In the genomic region with DNA sequence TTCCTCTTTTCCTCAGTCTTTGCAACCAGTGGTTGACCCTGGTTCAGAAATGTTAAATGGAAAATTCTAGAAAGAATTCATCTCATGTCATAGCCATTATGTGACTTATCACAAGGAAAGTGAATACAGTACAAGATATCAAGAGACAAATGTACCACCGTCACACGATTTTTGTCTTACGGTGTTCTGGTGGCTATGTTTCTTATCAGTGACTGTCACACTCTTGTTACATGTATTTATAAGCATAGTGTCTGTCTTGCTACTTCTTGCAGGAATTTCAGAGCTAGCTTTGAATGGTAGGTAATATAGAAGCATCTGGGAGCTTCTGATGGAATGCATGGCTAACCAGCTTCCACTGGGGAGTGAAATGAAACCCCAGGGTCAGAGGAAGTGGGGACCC, we compare ENCODE assay signal across 15 mouse cellular contexts.
"Had no signal": no experiment of that assay in that cellular context is flagged by ENCODE, and none has a peak within 500 bp of the region (broad histone marks: within the 10 kb centered on the region; RNA-seq: fewer than 3 reads in every experiment).

No protein-coding gene starts in this region.

- H3K27ac ChIP-seq: intestine, embryonic 15.5 days; kidney, postnatal 0 days; limb, embryonic 15.5 days; lung, embryonic 15.5 days; macrophage; midbrain, embryonic 13.5 days; stomach, embryonic 15.5 days had no signal

- H3K9ac ChIP-seq: intestine, embryonic 15.5 days; limb, embryonic 15.5 days; lung, embryonic 15.5 days; midbrain, embryonic 13.5 days; stomach, embryonic 15.5 days had no signal

- ATAC-seq: intestine, embryonic 15.5 days; midbrain, embryonic 13.5 days had no signal

- DNase-seq: kidney, adult 18-20 months; kidney, postnatal 36 days; layer of hippocampus, adult 9-11 months; layer of hippocampus, postnatal 36 days; lung, postnatal 14 days; right cerebral cortex, postnatal 14 days; thymus, adult 2 months; thymus, postnatal 25 days had no signal

- H3K4me2 ChIP-seq: intestine, embryonic 15.5 days; limb, embryonic 15.5 days; lung, embryonic 15.5 days; midbrain, embryonic 13.5 days; stomach, embryonic 15.5 days had no signal

- H3K27me3 ChIP-seq: intestine, embryonic 15.5 days; limb, embryonic 15.5 days; lung, embryonic 15.5 days; midbrain, embryonic 13.5 days; stomach, embryonic 15.5 days had no signal

- H3K36me3 ChIP-seq: intestine, embryonic 15.5 days; limb, embryonic 15.5 days; lung, embryonic 15.5 days; stomach, embryonic 15.5 days had no signal

- H3K4me1 ChIP-seq: intestine, embryonic 15.5 days; limb, embryonic 15.5 days; lung, embryonic 15.5 days; stomach, embryonic 15.5 days had no signal

- H3K9me3 ChIP-seq: intestine, embryonic 15.5 days; limb, embryonic 15.5 days; lung, embryonic 15.5 days; midbrain, embryonic 13.5 days; stomach, embryonic 15.5 days had no signal

- H3K4me3 ChIP-seq: intestine, embryonic 15.5 days; limb, embryonic 15.5 days; lung, embryonic 15.5 days; midbrain, embryonic 13.5 days; stomach, embryonic 15.5 days had no signal
